Mouse (Mus musculus) MN1 (cell line): Measurements from ENCODE around the gene Tnip1.
"Not testable (repeated sequence)": the region's sequence is repeated elsewhere in the genome, so short reads cannot be mapped to it uniquely, and the experiment has no call there.

ENCODE experiments used
- DNase-seq: peaks from one replicate; pipeline ENCODE4 v3.0.0-alpha.2; 2016; ENCODE audit warnings: low spot score

Gene Tnip1

DNA sequence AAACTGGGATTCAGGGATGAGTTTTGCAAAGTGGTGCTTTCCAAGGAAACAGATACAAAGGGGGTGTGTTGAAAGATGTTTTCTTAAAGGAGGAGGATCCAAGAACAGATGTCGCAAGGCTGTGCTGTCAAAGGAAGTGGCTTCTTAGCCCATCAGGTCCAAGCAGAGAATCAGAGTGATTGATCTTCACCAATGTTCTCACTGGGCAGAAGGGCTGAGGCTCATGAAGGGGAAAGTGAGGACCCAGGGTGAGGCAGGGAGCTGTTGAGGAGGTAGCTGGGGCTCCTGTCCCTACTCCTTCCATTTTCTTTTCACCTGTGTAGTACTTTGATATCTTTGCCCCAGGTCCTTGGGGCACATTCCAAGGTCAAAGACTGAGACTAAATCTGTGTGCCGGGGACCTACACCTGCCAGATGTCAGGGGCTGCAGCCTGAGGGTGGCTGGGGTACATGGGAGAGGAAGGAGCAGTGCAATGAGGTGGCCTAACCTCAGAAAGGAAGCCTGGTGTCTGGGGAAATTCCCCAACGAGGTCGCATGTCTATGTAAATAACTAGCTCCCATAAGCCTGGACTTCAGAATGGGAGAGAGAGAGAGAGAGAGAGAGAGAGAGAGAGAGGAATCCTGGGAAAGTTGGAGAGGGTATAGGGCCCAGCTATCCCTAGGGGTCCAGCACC, 9.5 kb upstream of the Tnip1 start:
- no peak for DNase-seq

DNA sequence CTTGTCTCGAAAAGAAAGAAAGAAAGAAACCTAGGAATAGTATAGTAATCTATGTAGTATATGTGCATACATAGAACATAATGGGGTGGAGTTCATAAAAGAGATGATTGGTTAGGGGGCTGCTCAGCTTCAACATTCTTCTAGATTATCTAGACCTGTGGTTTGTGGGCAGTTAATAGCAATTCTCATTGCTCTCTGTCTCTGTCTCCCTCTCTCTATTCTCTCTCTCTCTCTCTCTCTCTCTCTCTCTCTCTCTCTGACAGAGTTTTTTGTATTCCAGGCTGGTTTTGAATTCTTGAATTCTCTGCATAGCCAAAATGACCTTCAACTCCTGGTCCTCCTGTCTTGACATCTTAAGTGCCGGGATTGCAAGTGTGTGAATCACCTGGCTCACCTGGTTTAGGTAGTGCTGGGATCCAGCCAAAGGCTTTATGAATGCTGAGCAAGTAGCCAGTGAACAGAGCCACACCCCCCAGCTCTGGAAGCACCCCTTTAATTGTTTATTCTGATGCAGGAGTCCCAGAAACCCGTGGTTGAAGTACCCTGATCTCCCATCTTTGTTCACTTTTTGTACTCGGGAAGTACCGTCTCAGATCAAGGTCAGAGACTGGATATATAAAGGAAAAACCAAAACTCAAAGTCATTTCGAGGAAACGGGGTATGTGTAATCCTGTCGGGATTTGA, 8.8 kb upstream of the Tnip1 start:
- DNase-seq, result no peak

DNA sequence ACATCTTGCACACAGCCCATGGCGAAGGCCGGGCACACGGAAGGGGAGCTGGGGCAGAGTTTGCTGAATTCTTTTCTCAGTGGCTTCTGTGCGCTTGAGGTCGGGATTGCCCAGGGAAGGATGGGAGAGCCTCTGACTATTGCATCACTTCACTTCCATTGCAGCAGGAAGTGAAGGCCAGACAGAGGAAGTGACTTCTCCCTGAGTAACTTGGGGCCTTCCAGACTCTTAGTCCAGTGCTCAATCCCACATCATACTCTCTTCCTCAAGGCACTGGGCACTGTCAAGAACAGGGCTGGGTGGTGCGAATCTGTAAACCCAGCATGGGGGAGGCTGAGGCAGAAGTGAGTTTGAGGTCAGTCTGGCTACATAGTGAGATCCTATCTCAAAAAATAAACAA, 2.5 kb upstream of the Tnip1 start:
- DNase-seq, result no peak

DNA sequence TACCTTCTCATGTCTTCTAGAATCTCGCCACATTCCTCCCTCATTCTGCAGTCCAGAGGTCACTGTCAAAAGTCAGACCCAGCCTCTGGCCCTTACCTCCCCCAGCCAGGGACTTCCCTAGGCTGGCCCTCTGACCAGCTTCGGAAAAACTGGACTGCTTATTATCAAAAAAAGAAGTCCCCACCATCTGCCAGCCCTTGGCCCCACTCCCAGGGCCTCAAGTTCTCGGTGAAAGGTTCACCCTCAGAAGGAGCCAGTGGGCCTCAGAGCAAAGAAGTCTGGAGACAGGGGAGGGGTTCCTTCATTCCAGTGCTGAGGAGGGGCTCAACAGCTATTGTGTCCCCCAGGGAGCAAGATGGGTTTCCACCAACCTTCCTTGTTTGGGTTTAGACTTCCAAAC, 796 bp downstream of the Tnip1 start:
- peak; percentile 46 for DNase-seq

DNA sequence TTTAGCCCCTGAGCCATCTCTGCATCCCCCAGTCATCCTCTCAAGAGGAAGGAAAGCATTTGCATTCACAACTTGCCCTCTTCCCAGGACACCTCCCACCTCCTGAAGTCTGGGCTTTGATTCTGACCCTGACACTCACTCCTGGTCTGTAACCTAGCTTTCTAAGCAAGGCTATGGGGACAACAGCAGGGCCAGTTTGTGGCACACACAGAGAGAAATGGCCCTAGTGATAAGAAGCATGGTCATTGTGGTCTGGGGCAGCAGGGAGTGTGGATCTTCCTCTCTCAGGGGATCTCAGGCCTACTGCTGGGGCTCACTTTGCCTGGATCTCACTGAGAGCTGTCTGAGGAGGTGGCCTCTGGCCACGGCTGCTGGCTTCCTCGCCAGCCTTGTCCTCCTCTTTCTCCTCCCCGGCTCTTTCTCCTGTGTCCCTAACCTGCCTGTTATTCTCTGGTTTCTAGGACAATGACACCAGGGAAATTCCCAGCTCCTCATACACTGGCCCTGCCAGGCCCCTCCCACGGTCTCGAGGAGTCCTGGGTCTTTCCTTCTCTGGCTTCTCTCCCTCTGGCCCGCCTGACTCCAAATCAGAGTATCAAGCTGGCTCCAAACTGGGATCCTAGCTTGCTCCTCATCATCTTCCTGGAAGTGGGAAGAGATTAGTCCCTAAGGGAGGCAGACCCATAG, 1.4 kb downstream of the Tnip1 start:
- peak; percentile 62 for DNase-seq

DNA sequence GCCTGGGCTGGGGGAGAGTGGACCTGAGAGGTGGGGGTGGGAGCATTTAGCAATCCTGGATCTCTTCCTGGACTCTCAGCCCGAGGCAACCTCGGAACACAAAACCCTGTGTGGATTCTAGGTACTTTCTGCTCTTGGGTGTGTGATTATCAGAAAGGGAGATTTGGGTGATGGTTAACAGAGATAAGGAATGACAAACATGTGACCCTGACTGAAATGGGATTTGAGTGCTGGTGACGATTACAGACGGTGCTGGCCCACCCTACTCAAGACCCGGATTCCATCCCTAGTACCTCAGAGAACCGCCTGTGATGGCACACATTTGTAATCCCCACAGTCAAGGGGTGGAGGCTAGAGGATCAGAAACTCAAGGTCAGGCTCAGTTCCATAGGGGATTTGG, 2.5 kb downstream of the Tnip1 start:
- no peak for DNase-seq

DNA sequence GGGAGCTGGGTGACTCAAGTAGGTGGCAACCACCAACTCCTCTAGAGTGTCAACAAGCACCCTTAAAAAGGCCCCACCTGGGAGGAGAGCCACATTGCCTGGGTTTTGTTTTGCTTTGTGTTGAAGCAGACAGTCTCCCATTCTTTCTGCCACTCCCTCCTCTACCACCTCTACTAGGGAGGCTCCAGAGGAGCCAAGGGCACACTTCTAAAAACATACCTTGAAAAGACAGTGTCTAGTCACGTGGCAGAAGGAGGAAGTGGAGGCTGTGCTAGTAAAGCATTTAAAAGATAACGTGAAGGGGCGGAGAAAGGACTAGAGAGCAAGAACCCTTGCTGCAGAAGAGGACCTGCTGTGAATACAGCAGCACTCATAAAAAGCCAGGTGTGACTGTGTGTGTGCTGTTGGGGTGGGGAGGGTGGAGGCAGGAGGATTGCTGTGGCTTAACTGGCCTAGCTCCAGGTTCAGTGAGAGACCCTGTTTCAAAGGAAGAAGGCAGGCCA, 4.1 kb downstream of the Tnip1 start:
- no peak for DNase-seq

DNA sequence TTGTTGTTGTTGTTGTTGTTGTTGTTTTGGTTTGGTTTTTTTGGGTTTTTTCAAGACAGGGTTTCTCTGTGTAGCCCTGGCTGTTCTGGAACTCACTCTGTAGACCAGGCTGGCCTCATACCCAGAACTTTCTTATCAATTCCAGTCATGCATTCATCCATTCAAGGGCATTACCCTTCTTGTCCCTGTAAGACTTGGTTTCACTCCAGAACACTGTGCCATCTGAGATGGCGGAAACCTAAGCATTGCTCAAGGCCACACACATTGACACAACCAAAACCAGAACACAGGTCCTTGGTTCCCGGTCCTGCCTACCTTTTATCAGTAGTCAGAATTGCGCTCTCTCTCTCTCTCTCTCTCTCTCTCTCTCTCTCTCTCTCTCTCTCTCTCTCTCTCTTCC, 5.0 kb downstream of the Tnip1 start:
- not testable (repeated sequence) for DNase-seq

DNA sequence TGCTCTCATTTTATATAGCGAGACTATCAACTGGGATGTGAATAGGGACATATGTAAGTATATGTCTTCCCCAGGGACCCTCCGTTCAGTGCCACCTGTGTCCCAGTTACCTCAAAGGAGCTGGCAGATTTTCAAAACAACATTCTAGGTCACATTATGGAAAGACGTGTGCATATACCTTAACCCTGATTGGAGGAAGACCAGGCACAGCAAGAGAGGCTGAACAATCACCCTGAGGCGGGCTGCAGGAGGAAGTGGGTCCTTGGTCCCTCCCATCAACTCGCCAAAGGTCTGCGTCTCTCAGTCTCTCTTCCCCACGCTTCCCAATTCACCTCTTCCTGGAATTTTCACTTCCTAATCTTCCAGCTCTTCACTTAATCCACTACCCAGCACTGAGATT, 5.8 kb downstream of the Tnip1 start:
- DNase-seq, result no peak

DNA sequence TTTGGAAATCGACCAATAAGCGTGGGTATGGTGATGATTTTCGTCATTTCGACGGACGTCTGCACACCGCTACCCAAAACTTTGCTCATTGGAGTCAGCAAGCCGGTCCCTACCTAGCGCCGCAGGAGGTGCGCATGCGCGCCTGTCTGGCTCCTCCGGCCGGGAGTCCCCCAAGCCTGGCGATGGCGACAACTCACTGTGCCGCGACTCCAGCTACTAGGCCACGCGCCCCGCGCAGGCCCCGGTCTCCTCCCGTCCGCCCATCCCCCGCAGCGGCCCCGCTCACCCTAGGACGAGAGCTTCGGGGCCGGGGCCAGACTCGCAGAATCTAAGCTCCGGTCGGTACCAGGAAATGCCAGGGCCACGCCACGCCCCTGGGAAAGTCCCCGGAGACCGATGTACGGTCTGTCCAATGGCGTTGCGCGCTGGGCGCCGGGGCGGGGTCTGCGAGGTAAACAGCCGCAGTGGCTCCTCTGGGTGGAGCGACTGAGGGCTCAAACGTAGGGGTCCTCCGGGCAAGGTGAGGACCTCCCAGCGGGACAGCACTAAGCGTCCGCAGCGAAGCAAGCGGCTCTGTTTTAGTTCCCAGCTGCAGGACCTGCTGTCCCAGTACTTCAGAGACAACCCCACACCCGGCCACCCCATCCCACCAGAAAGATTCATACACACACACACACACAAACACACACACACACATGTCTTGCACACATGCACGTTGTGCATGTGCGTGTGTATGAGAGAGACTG, 6.8 kb downstream of the Tnip1 start:
- DNase-seq, result peak; percentile 99

DNA sequence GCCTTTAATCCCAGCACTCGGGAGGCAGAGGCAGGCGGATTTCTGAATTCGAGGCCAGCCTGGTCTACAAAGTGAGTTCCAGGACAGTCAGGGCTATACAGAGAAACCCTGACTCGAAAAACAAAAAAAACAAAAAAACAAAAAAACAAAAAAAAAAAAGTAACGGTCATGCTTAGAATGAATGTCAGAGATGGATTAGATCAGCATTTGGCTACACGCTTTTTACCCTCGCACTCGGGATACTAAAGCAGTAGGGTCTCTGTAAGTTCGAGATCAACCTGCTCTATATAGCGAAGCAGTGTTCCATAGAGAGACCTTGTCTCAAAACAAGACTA, 7.3 kb downstream of the Tnip1 start:
- not testable (repeated sequence) for DNase-seq

DNA sequence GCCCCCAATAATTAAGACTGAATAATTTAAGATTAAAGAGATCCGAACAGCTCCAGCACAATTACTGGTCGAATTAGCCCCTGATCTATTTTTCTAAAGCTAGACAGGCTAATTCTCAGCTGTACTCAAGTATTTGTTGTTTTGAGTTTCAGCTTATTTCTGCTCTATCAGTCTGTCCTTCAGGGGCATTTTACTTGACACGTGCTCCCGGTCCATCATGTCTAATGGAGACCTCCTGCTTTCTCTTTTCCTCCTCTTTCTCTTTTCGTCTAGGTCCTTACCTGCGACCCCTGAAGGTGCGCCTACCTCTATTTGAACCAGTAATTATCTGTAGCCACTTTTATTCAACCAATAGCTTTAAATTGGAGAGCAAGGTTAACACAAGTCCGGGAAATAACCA, 8.0 kb downstream of the Tnip1 start:
- no peak for DNase-seq

DNA sequence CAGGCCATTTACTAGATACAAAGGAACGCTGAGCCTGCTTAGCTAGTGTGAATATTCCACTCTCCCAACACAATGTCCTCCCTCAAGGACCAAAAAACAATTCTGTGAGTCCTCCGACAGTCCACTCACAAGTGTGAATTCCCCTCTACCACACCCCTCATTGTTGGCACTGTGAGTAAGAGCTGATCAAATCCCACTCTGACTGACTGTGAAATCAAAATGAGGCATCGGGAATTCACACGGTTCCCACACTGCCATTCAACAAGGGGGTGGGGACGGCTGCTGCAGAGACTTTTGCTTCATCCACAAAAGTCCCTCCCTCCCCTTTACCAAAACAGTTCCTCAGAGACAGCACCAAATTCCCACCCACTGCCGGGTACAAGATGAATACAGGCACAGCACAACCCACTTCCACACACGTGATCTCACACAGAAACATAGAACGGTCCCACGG, 8.7 kb downstream of the Tnip1 start:
- no peak for DNase-seq

DNA sequence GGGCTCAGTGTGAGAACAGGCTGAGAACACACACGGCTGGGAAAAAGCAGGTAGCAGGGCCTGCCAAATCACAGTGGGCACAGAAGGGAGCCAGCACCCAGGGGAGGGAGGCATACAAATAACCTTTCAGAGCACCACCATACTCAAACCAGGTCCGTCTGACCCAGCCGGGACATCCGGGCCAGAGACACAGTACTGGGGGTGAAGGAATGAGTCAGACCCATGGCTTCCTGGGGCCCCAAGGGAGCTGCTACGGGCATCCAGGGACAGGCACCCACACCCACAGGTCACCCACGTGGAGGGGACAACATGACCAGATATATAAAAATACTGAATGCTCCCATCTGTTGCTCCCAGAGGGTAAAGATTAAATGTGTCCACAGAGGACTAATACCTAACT, 10.1 kb downstream of the Tnip1 start:
- DNase-seq, result peak; percentile 39

DNA sequence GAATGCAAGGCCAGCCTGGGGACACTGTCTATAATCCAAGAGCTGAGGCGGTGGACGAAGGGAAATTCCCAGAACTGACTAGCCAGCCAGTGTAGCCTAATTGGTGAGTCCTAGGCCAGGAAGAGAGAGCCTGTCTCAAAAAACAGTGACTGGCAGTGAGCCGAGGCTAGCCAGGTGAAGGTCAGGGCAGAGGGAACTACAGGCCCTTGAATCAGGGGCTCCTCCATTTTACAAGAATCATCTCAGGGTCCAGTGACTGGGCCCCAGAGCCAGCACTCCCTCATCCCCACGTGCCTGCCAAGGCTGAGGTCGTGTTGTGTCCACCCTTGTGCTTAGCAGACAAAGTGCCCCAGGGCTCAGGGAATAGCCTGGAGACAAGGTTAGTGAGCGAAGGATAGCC, 12.0 kb downstream of the Tnip1 start:
- DNase-seq, result no peak

DNA sequence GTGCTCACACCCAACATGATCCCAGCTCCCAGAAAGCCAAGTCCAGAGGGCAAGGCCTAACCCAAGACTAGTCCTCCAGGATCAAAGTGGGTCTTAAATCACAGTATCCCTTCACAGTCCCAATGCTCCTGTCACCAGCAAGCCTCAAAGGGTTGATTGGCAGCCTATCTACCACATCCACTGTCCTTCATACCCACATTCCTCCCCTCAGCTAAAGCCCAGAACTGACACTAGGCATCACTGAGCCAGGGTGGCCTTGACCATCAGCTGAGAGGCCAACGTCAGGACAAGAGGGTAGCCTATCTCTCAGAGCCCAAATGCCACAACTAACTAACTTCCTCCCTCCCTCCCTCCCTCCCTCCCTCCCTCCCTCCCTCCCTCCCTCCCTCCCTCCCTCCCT, 13.0 kb downstream of the Tnip1 start:
- DNase-seq, result no peak

DNA sequence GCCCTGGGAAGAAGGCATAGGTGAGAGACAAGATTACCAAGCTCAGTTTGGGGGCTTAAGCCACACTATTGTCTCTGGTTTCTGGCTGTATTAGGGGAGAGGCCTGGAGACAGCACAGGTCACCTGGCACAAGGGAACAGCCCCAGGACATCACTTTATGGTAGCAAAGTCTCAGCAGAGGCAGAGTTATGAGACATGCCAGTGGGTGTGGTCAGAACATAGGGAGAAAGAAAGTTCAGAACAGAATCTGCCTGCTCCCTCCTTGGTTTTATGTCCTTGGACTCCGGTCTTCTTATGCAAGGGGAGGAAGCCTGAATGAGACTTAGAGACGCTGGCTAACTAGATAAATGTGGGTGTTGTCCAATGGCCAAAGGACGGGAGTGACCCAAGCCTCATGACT, 18.0 kb downstream of the Tnip1 start:
- DNase-seq, result no peak

DNA sequence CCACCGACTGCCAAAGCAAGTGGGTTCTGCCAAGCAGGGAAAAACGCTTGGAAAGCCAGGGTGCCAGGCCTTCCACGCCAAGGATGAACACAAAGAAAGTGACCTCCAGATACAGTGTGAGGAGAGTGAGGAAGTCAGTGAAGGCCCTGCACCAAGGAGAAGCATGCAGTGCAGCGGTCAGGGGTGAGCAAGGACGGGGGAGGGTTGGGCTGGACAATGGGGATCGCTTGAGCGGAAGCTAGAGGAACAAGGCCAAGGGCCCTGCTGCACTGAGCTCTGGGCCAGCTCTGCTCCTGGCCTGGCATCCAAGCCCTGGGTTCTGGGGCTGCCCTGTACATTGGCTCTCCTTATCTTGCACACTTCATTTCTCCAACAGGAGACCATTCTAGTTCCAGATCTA, 22.7 kb downstream of the Tnip1 start:
- DNase-seq, result no peak

DNA sequence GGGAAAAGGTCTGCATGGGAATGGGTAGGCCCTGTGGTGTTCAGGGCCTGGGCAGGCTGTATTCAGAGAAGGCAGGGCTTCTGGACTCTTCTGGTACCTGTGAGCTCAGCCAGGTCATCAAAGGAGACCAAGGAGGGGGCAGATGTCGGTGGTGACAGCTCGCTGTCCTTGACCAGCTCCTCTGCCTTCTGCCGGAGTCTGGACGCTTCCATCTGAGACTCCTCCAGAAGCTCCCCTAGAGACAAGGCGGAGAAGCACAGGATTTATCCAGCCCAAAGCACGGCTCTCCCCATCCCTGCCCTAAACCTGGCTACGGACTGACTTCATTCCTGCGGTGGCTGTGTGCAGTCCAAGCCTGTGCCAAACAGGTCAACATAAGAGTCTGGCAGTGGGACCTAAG, 23.2 kb downstream of the Tnip1 start:
- DNase-seq, result no peak

DNA sequence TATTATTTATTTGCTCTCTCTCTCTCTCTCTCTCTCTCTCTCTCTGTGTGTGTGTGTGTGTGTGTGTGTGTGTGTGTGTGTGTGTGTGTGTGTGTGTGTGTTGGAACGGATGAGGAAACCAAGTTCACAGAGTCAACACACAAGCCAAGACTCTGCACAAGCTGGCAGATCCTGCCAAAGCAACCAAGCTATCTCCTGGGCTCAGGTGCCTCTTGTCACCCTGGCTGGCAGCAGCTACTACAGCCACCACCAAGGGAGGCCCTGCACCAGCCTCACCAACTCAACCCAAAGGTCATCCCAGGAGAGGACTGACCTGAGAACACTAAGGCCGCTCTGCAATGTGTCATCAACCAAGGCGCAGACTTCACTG, 26.0 kb downstream of the Tnip1 start:
- no peak for DNase-seq

DNA sequence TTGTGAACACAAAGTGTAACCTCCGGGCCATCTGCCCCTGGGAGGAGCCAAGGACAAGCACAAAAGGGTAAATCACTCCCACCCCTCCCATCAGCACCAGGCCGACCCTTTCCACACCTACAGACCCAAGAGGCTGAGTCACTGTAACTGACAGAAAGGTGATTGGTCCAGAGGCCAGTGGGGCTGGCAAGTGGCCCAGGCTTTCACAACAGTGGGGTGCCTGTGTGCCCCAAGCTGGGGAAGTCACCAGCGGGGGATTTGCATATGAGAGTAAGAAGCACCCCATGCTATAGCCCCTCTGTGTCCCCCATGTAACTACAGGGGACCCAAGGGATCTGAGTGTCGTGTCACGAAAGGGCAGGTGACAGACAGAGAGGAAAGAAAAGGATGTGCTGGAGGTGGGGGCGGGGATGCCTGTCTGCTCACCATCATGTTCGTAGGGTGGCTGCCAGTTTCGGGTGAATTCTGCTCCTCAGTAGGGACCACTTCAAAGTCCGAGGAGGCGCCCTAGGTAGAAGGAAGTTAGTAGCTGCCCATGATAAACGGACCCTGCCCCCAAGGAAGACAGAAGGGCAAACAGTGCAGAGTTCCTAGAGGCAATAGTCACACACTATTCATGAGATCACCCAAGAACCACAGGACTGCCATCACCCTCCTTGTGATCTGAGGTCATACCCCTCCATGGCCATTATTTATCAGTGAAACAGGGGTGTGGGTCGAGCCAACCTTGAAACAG, 26.5 kb downstream of the Tnip1 start:
- DNase-seq, result no peak

DNA sequence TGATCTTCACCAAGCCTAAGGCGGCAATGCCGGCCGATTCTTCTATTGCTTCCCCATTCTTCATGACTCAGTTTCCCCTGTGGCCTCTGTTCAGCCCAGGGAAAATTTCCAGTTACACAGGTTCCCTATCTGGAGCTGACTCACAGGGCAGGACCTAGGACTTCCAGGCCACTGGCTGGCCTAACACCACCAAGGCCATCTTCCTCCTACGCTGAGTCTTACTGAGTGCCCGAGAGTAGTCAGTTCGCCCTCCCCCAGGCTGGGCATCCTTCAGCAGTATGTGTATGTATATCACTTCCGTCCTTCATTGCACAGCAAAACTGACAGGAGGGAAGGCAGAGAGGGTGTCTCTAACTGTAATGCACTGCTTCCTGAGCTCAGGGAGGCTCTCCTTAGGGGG, 28.5 kb downstream of the Tnip1 start:
- no peak for DNase-seq
